Mouse (Mus musculus): ENCODE data around the gene Rtcb.

DNA sequence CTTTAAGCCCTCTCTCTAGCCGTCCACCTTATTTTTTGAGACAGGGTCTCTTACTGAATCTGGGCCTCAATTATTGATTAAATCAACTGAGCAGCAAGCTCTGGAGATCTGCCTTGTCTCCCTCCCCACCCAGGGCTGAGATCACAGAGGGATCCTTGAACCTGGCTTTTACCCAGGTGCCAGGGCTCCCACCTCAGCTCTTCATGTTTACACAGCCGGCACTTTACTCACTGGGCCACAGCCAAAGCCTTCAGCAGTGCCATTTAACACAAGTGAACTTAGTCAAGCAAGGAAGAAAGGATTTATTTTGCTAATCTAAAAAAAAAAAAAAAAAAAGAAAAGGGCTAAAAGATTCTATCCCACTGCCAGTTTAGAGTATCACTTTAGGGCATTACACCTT, 3.2 kb downstream of the Rtcb start:
- TF ChIP-seq CTCF (IDR thresholded peaks at IDR 0.05; ENCODE audit: low read depth, low read length) (no peak), POLR2A (IDR thresholded peaks at IDR 0.05; ENCODE audit: insufficient read depth, low read length) (no peak), EP300 (IDR thresholded peaks at IDR 0.05; ENCODE audit: insufficient read depth, low read depth, low read length) (no peak)
